ENCODE assay signal across 10 mouse cellular contexts in genomic region chrX:110816609-110817008, GRCm38 (mm10). TPM values are rescaled to one million over a fixed set of nuclear protein-coding genes. Genes with fewer than 3 reads are reported as not detected.
DNase-seq lines count a peak whose midpoint lies in the region; ATAC-seq and TF ChIP-seq lines count a peak whose summit lies in the region.
"Had no signal": no experiment of that assay in that cellular context is flagged by ENCODE, and none has a peak within 500 bp of the region (broad histone marks: within the 10 kb centered on the region; RNA-seq: fewer than 3 reads in every experiment).

No protein-coding gene starts in this region.

- TF ChIP-seq POLR2A in embryonic fibroblast, embryonic 13.5 days (IDR thresholded peaks at IDR 0.05; ENCODE audit: low read depth, low read length) = no peak

- 13% methylated on average over 16 of the region's 16 CpGs for WGBS in intestine, embryonic 15.5 days

- peak overlapping the region; percentile 35 for H3K4me3 ChIP-seq in left cerebral cortex, adult 2 months
- H3K4me3 ChIP-seq in embryonic fibroblast, embryonic 13.5 days (ENCODE audit: insufficient read depth, low read length) = peak overlapping the region; percentile 11; the same call in 1 of the 2 replicates
- no peak overlapping the region for H3K4me3 ChIP-seq in intestine, embryonic 15.5 days (replicated peaks)

- no peaks in the 10 kb centered on the region for H3K36me3 ChIP-seq in intestine, embryonic 15.5 days

- H3K27me3 ChIP-seq in intestine, embryonic 15.5 days (replicated peaks) = peaks cover 19% of the 10 kb centered on the region

- intact Hi-C loops in left cerebral cortex, adult 2 months (cut with DNase I) = no loop called here
- intact Hi-C loops in left cerebral cortex, postnatal 14 days (cut with DNase I) = no loop called here

- H3K27ac ChIP-seq in left cerebral cortex, adult 2 months = no peak overlapping the region
- H3K27ac ChIP-seq in embryonic fibroblast, embryonic 13.5 days (ENCODE audit: insufficient read depth, low read length) = no peak overlapping the region
- H3K27ac ChIP-seq in intestine, embryonic 15.5 days = no peak overlapping the region

- no peak for DNase-seq in left cerebral cortex, adult 2 months (ENCODE audit: extremely low spot score in 1 of 2, low spot score in 2 of 2)
- DNase-seq in left cerebral cortex, postnatal 14 days (ENCODE audit: low spot score in 2 of 2) = no peak
- peak; percentile 20 for DNase-seq in retina, embryonic 14.5 days (ENCODE audit: low spot score)
- DNase-seq in lung, postnatal 25 days (ENCODE audit: low spot score) = no peak
- DNase-seq: kidney, adult 9 months; right cerebral cortex, postnatal 4 days had no signal

- no peaks in the 10 kb centered on the region for H3K4me1 ChIP-seq in embryonic fibroblast, embryonic 13.5 days (ENCODE audit: control insufficient read depth, insufficient read depth, low read length)
- H3K4me1 ChIP-seq in intestine, embryonic 15.5 days (replicated peaks) = no peaks in the 10 kb centered on the region

- no peak overlapping the region for H3K9ac ChIP-seq in intestine, embryonic 15.5 days

- ATAC-seq in intestine, embryonic 15.5 days = no peak
- ATAC-seq in erythroblast, adult 5-6 weeks (replicated peaks; ENCODE audit: low FRiP score, poor library complexity, severe bottlenecking) = no peak

- TF ChIP-seq CTCF in left cerebral cortex, adult 2 months (IDR thresholded peaks at IDR 0.05) = no peak
- TF ChIP-seq CTCF in embryonic fibroblast, embryonic 13.5 days (IDR thresholded peaks at IDR 0.05; ENCODE audit: borderline replicate concordance, insufficient read depth, low read length) = no peak

- H3K4me2 ChIP-seq in intestine, embryonic 15.5 days (replicated peaks) = peak overlapping the region; percentile 19; the same call in 1 of the 2 replicates

- no peaks in the 10 kb centered on the region for H3K9me3 ChIP-seq in intestine, embryonic 15.5 days

RNA-seq across cellular contexts. Expression of gene Pou3f4, which starts 2.5 kb away (rescaled TPM):
- 1 to 10 TPM; 4.1 to 5.8 TPM for total RNA-seq in left cerebral cortex, adult 2 months (2021)
- total RNA-seq in left cerebral cortex, postnatal 14 days (2021) = 1 to 10 TPM; 3.3 to 6.2 TPM
- polyA plus RNA-seq in embryonic fibroblast, embryonic 13.5 days (2011; ENCODE audit: insufficient read length, low read depth, missing spikeins) = 1.0 and 1.1 TPM in 2 replicates
- 0.27 and 0.28 TPM in 2 replicates for polyA plus RNA-seq in intestine, embryonic 15.5 days (2015; fragmentation: Nextera tagmentation; extraction: Ambion mirVana)
- total RNA-seq in erythroblast, adult 5-6 weeks (2015; ENCODE audit: low replicate concordance) = not detected in 2 replicates
- not detected in 2 replicates for total RNA-seq in erythroblast, adult 5-6 weeks (2017; ENCODE audit: low replicate concordance)
- polyA plus RNA-seq: lung, embryonic 16.5 days had no signal

Comparison
In these comparisons a context has a peak if more than half of its experiments do, and no peak if none do; other contexts are left out.
1. RNA of gene Pou3f4, which starts 2.5 kb away (total RNA-seq): 3.3 to 6.2 TPM in left cerebral cortex, postnatal 14 days and 4.1 to 5.8 TPM in left cerebral cortex, adult 2 months; not detected in erythroblast, adult 5-6 weeks; every median in the first group is over 4 times any median in the second.